Mouse (Mus musculus) embryonic fibroblast, embryonic 13.5 days (primary cell): ENCODE measurements around the gene Phf21a. TPM values are rescaled to one million over a fixed set of nuclear protein-coding genes. Genes with fewer than 3 reads are reported as not detected.
A peak's percentile ranks its signal among the peaks of the same experiment; 100 is the strongest.

Experiments
- H3K27ac ChIP-seq: 2 replicates; pipeline ENCODE4 v1.5.1; 2012; ENCODE audit warnings: low read length, control low read depth, inconsistent platforms; ENCODE audit not compliant: insufficient read depth
- H3K4me1 ChIP-seq: 2 replicates; pipeline ENCODE4 v1.6.1; 2011; ENCODE audit warnings: low read length; ENCODE audit not compliant: control insufficient read depth, insufficient read depth
- H3K4me3 ChIP-seq: 2 replicates; pipeline ENCODE4 v1.5.1; 2011; ENCODE audit warnings: mild to moderate bottlenecking, control low read depth, low read length; ENCODE audit not compliant: insufficient read depth
- CTCF ChIP-seq: IDR thresholded peaks from 2 replicates; pipeline ENCODE4 v1.5.1; 2011; ENCODE audit warnings: mild to moderate bottlenecking, control low read depth, low read length, moderate library complexity, borderline replicate concordance; ENCODE audit not compliant: insufficient read depth
- POLR2A ChIP-seq: IDR thresholded peaks from 2 replicates; pipeline ENCODE4 v1.6.1; 2011; ENCODE audit warnings: low read depth, mild to moderate bottlenecking, control low read depth, low read length, moderate library complexity
- polyA plus RNA-seq: library from polyadenylated mRNA; stranded (reverse); fragments of >200 nt; gene quantifications from 2 replicates; pipeline ENCODE4 v1.2.4, GENCODE M21; 2011; ENCODE audit warnings: low read depth; ENCODE audit not compliant: missing spikeins, insufficient read length

The Phf21a gene
- polyA plus RNA-seq, 1 experiment: 89.7 TPM

- H3K27ac ChIP-seq: no peak overlapping the region
- no peak for TF ChIP-seq POLR2A
- TF ChIP-seq CTCF: no peak
- H3K4me3 ChIP-seq: no peak overlapping the region
- no peaks in the 10 kb centered on the region for H3K4me1 ChIP-seq
Measured at GRCm38 (mm10) chr2:92246112-92246511, 153.2 kb downstream of the Phf21a start.

DNA sequence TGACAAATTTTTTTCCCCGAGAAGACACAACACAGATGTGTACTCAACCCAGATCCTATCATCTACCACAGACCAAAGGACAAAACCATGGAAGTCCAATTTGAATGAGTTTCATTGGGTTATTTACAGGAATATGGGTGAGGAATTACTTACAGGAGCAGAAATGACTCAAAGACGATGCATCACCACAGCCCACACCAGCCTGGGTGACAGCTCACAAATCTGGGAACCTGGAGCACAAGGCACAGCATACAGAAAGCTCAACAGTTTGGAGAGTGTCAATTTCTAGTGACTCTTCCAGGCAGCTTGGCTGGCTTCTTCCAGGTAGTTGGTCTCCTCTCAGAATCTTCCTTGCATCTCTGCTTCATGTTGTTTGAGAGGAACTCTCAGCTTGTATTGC, 154.8 kb downstream of the Phf21a start:
- Histone ChIP-seq H3K4me3 (no peak overlapping the region), H3K27ac (no peak overlapping the region), H3K4me1 (no peaks in the 10 kb centered on the region)
- no peak for TF ChIP-seq POLR2A
- no peak for TF ChIP-seq CTCF

GRCm38 (mm10) chr2:92250472-92250871, 157.6 kb downstream of the Phf21a start:
- no peak overlapping the region for H3K4me3 ChIP-seq

GRCm38 (mm10) chr2:92253777-92254176, 160.9 kb downstream of the Phf21a start:
- Histone ChIP-seq H3K4me3 (no peak overlapping the region), H3K4me1 (peaks cover 6% of the 10 kb centered on the region), H3K27ac (no peak overlapping the region)
- TF ChIP-seq CTCF (no peak), POLR2A (no peak)

More at GRCm38 (mm10) chr2:92250472-92250871, 157.6 kb downstream of the Phf21a start:
- H3K4me1 ChIP-seq: no peaks in the 10 kb centered on the region
- H3K27ac ChIP-seq: no peak overlapping the region
- TF ChIP-seq POLR2A: no peak

DNA sequence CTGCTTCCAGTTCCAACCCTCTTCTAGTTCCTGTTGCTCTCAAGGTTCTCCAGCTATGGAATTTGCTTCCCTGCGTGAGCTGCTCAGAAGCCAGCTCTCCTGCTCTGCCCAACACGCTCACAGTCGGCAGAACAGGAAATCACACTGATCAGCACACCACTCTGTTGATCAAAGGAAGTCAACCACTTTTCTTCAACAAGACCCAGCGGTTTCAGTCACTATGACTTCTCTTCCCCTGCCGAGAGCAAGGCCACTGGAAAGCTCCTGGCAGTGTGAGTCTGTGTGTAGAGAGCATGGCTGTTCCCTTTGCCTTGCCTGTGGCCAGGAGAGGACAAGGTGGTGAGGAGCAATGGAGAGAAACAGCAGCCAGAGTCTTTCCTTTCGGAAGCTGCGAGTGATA, 163.2 kb downstream of the Phf21a start:
- Histone ChIP-seq H3K27ac (no peak overlapping the region), H3K4me1 (peaks cover 6% of the 10 kb centered on the region), H3K4me3 (no peak overlapping the region)
- TF ChIP-seq CTCF (no peak), POLR2A (no peak)

DNA sequence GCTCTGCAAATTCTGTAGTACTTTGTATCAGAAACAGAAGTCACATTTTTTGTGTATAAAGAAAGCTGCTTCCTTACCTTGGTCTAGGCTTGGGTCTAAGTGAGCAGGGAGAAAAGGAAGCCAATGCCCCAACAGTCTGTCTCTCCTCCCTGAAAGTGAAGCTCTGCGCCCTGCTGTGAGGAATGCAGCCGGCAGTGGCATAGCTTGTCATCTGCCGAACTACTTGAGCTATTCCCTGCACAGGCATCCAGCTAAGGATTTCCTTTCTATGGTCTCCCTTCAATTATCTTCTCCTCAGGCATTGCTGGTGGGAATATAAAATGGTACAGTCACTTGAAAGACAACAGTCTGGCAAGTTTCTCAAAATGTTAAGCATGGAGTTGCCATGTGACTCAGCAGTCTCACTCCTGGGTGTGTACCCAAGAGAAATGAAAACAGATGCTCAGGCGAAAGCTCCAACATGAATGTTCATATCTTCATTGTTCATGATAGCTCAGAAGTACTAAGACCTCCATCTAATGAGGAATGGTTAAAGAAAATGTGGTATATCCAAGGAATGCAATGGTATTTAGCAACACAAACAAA, 164.5 kb downstream of the Phf21a start:
- Histone ChIP-seq H3K4me1 (peaks cover 6% of the 10 kb centered on the region), H3K4me3 (no peak overlapping the region), H3K27ac (peak overlapping the region; percentile 57)
- TF ChIP-seq CTCF (no peak), POLR2A (no peak)

GRCm38 (mm10) chr2:92259924-92260323, 167.0 kb downstream of the Phf21a start:
- H3K4me1 ChIP-seq: peaks cover 8% of the 10 kb centered on the region
- no peak overlapping the region for H3K27ac ChIP-seq
- no peak for TF ChIP-seq CTCF
- TF ChIP-seq POLR2A: no peak
- no peak overlapping the region for H3K4me3 ChIP-seq

DNA sequence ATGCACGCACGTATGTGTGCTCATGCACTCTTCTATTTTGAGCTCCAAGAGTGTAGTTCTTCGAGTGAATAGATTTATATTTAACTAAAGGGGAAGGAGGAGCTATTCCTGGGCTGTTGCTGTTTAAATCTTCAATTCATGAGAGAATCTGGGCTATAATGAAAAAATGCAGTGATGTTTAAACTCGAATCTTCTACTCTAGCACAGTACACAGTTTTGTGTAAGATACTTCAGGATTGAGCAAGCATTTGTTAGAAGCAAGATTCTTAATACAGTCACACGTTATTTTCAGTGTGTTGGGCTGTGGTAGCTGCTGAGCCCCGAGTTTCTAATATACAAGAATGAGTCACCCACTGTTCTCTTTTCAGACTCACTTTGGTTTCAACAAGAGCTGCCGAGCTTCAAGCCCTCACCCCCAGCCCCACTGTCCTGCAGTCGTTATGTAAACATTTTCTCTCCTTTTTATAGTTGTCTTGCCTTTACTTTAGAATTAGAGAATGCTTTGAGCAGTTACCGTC, 173.2 kb downstream of the Phf21a start:
- no peak overlapping the region for H3K27ac ChIP-seq
- TF ChIP-seq CTCF (no peak), POLR2A (no peak)
- H3K4me3 ChIP-seq: no peak overlapping the region
- H3K4me1 ChIP-seq: peaks cover 4% of the 10 kb centered on the region; the same call in 1 of the 2 replicates

GRCm38 (mm10) chr2:92269227-92269626, 176.3 kb downstream of the Phf21a start:
- H3K4me1 ChIP-seq: 0 out of 2 replicates have a peak, but pooled peaks cover 2% of the 10 kb centered on the region
- no peak overlapping the region for H3K4me3 ChIP-seq
- TF ChIP-seq CTCF (no peak), POLR2A (no peak)
- H3K27ac ChIP-seq: no peak overlapping the region

DNA sequence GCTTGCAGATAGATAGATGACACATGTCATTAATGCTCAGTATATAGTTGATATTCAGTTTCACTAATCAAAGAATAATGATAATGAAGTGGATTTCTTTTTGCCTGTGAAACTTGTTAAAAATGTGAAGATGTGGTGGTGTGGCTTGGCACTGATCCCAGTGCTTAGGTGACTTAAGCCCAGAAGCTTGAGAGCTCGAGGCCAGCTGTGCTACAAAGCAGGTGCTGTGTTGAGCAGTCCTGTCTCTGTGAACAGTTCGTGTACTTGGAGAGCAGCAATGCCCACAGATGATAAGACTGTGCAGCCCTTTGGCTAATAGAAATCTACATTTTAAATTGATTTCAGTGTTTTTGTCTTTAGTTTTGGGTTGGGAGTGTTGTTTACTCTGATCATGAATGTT, 179.6 kb downstream of the Phf21a start:
- no peak for TF ChIP-seq CTCF
- no peak for TF ChIP-seq POLR2A
- Histone ChIP-seq H3K4me1 (0 out of 2 replicates have a peak, but pooled peaks cover 2% of the 10 kb centered on the region), H3K27ac (no peak overlapping the region), H3K4me3 (no peak overlapping the region)
